Mouse (Mus musculus) brain, embryonic 14.5 days (tissue): ENCODE data around the gene Usp7.

Experiments used
- CTCF ChIP-seq: fragments of 200-500 bp; IDR thresholded peaks from 2 replicates; pipeline ENCODE4 v1.5.1; 2012; ENCODE audit warnings: inconsistent platforms, mild to moderate bottlenecking, moderate library complexity, borderline replicate concordance; ENCODE audit not compliant: insufficient read depth, insufficient read length; ENCODE audit errors: extremely low read depth
- POLR2A ChIP-seq: fragments of 200-500 bp; IDR thresholded peaks from 2 replicates; pipeline ENCODE4 v1.6.1; 2012; ENCODE audit warnings: mild to moderate bottlenecking, inconsistent platforms, borderline replicate concordance; ENCODE audit not compliant: poor library complexity, insufficient read depth, insufficient read length, severe bottlenecking; ENCODE audit errors: extremely low read depth

- TF ChIP-seq POLR2A (no peak), CTCF (no peak)
These were observed 14.9 kb downstream of the Usp7 start for GRCm38 (mm10) chr16:8777202-8777601.
